Mouse (Mus musculus) heart, adult 11 months (tissue): ENCODE measurements around the gene Cenpv.
"Not testable (repeated sequence)": the region's sequence is repeated elsewhere in the genome, so short reads cannot be mapped to it uniquely, and the experiment has no call there.

ENCODE experiments used
- DNase-seq: peaks from one replicate; pipeline ENCODE4 v3.0.0; 2022

Cenpv gene

GRCm38 (mm10) chr11:62553633-62554032, 14.6 kb upstream of the Cenpv start:
- no peak for DNase-seq

DNA sequence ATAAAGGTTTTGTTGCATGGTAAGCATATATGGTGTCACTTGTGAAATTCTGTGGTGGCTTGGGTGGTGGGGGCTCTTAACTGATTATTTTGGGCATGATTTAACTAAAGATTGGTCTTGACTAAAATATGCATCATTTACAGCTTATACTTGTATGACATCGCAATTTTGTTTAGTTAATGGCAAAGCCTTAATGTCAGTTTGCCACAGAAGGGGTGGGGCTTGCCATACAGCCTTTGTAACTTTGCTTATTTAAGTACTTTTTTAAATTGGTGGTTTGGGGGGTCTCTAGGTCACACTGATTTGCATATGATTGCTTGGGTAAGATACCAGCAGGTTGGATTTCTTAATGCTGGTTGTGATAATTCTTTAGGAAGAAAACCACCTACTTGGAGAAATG, 14.1 kb upstream of the Cenpv start:
- no peak for DNase-seq

- DNase-seq: peak; percentile 99
Measured at GRCm38 (mm10) chr11:62551226-62552119, 12.4 kb upstream of the Cenpv start.

DNA sequence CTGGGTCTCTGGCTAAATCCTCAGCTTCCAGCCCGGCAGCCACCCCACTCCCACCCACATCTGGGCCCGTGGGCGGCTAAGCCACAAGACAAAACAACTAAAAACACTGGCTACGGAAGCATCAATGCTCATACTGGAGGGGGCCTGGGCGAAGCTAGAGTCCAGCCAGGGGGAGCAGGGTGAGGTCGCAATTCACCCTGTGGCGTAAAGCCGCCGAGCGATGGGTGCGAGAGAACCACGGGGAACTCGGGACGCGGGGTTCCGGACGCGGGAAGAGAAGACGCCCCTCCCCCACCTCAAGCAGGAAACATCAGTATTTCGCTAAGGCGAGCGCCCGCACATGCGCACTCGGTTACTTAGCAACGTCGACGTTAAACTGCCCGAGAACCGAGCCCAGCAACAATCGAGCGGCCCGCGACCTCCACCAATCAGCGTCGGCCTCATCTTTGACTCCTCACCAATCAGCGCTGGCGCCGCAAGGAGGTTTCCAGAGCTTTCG, 11.7 kb upstream of the Cenpv start, which contains the start of gene Ubb:
Gene Ubb (plus strand): TSS at position 445 of the 499 bp plus-strand sequence.
- DNase-seq: peak; percentile 100

DNA sequence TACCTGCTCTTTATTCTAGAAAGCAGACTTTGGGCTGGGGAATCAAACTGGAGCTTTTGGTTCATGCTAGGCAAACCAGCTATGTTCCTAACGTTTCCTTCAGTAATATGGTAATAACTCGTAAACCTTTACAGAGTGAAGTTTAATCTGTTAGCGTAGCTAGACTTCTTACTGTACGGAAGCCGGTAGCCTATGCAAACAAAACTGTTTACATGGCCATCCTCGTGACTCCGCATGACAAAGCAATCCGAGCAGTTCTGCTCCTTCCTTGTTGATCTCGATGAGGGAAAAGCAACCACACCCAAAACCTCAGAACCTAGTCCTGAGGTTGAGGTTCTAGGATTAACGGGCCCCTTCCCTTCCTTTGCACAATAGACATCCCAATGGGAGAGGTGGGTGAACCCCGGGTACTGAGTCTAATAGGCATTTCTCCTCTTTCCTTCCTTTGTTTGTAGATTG, 11.2 kb upstream of the Cenpv start:
- DNase-seq: peak; percentile 98

GRCm38 (mm10) chr11:62549782-62550181, 10.7 kb upstream of the Cenpv start:
- DNase-seq: peak; percentile 98

GRCm38 (mm10) chr11:62543991-62544390, 4.9 kb upstream of the Cenpv start:
- DNase-seq: no peak

DNA sequence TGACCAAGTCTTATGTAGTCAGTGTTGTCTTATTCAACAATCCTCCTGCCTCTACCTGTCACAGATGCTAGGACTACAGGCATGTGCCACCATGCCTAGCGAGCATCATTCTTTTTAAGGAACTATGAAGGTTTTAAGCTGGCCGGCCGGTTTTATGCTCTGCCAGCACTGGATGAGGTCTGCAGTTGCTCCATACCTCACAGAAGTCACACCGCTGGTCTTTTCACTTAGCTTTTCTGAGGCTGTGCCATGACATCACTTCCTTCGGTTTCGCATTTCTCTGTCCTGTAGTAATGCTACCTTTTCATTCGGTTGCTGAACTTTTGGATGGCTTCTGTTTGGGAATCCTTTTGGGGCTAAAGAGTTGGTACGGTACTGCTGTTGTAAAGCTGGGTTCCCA, 2.5 kb upstream of the Cenpv start:
- peak; percentile 51 for DNase-seq

- peak; percentile 66 for DNase-seq
Measured at GRCm38 (mm10) chr11:62540969-62541368, 1.9 kb upstream of the Cenpv start.

GRCm38 (mm10) chr11:62540167-62540566, 1.1 kb upstream of the Cenpv start:
- DNase-seq: peak; percentile 56

GRCm38 (mm10) chr11:62538321-62539088, 556 bp downstream of the Cenpv start:
- DNase-seq: peak; percentile 95

GRCm38 (mm10) chr11:62537590-62537989, 1.5 kb downstream of the Cenpv start:
- DNase-seq: peak; percentile 76

GRCm38 (mm10) chr11:62537089-62537488, 2.0 kb downstream of the Cenpv start:
- DNase-seq: no peak

DNA sequence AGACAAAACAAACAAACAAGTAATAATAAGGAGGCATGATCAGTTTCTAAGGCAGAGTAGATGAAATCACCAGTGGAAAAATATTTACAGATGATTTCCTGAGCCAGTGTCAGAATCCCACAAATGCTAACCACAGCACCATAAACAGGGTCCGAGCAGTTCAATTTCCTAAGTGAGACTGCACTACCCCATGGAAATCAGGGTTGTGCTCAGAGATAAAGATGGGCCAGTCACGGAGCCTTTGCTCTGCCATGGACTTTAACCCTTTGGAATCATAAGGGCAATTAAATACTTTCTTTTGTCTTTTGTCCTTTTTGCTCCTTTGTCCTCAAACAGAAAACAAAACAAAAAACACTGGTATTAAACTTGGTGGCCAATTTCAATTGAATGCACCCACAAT, 16.8 kb downstream of the Cenpv start:
- DNase-seq: peak; percentile 19

DNA sequence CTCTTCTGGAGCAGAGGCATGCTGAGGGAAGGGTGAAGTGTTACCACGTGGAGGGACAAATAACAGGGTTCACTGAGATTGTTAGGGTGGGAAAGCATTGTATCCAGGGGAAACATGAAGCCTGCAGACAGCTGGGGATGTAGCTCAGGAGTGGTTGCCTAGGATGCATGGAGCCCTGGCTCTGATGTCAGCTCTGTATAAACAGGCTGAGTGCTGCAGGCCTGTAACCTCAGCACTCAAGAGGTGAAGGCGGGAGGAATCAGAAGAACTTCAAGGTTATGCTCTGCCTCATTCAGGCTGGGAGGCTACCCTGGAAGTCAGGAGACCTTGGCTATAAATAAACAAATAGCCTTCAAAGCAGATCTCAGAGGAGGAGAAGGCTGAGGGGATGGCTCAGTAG, 20.1 kb downstream of the Cenpv start:
- peak; percentile 36 for DNase-seq

- DNase-seq: peak; percentile 54
Measured at GRCm38 (mm10) chr11:62513311-62513710, 25.8 kb downstream of the Cenpv start.

- peak; percentile 78 for DNase-seq
Measured at GRCm38 (mm10) chr11:62512529-62513080, 26.5 kb downstream of the Cenpv start.

DNA sequence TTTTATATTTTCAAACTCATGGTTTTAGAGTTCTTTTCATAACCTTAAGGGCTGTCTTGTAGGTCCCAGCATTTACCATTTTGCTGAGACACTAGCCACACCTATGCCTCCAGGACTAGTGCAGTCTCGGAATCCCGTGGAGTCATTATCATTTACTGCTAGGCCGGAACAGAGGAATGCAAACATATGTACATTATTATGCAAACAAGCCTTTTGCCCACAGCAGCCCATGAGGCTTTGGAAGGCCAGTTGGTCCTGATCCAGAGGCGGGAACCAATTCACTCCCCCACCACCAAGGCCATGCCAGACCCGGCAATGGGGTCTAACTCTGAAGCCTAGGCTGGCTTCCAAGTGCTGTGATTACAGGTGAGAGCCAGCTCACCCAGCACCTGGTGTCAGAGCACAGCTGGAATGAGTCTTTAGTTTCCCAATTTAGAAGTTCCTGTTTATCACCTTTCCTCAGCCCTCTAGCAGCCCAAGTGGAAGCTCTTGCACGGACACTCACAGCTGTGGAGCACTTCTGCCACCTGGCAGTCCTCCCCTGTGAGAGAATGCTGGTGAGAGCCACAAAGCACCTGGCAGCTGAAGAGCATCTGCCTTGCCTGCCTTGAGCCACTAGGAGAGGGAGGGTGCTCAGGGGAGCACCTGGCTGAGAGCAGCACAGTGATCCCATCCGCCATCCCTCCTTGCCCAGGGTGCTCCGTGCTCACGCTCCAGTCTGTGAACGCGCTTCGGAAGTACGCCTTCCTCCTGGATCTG, 27.4 kb downstream of the Cenpv start:
- no peak for DNase-seq

DNA sequence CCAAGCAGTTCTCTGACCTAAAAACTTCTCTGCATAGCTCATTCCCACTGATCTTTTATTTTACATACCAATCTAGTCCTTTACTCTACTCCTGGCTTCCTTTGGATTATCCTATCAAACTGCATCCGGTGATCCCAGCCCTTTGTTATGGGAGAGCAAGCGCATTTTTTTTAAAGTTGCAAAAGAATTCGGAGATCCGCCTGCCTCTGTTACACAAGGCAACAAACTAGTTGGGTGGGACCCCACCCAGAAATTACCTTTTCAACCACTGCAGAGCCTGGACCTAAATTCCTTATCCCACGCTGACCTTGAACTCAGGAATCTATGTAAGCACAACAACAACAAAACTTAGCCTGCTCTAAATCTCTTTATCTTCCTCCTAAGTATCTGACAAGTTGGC, 28.1 kb downstream of the Cenpv start:
- no peak for DNase-seq

GRCm38 (mm10) chr11:62509571-62509970, 29.5 kb downstream of the Cenpv start:
- no peak for DNase-seq

GRCm38 (mm10) chr11:62508816-62509215, 30.2 kb downstream of the Cenpv start:
- DNase-seq: not testable (repeated sequence)

DNA sequence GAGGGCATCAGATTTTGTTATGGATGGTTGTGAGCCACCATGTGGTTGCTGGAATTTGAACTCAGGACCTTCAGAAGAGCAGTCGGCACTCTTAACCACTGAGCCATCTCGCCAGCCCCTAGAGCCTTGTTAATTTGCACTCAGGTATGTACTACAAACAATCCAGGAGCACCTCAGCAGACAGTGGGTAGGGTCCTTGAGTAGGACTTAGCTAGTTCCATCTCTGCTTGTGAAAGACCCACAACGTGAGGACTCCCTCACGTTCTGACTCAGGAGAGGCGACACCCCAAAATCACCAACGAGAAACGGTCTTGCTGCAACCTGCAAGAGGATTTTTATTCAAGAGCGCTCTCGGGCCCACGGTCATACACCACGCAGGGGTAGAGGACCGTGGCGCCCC, 30.7 kb downstream of the Cenpv start:
- DNase-seq: not testable (repeated sequence)
